Mouse (Mus musculus) left cerebral cortex, adult 6 months (tissue): ENCODE results near the gene A030005K14Rik. TPM values are rescaled to one million over a fixed set of nuclear protein-coding genes. Genes with fewer than 3 reads are reported as not detected.

Source experiments
- long read RNA-seq, 2 experiments: library from polyadenylated mRNA; unstranded; transcript quantifications; one replicate each; pipeline ENCODE4 v2.0.0; 2019 to 2020
- polyA plus RNA-seq: library from polyadenylated mRNA; unstranded; fragments of <200 nt; fragmentation: Nextera tagmentation; gene quantifications from 2 replicates; pipeline ENCODE4 v1.2.3, GENCODE M21; 2021

Gene A030005K14Rik
- not detected in 2 replicates for polyA plus RNA-seq
- long read RNA-seq, experiment 1, result 0 reads
- long read RNA-seq, experiment 2, result 0 reads

GRCm38 (mm10) chr1:83059278-83059677 lies at the start of gene A030005K14Rik:
TSS of gene A030005K14Rik (minus strand) at chr1:83059378.

DNA sequence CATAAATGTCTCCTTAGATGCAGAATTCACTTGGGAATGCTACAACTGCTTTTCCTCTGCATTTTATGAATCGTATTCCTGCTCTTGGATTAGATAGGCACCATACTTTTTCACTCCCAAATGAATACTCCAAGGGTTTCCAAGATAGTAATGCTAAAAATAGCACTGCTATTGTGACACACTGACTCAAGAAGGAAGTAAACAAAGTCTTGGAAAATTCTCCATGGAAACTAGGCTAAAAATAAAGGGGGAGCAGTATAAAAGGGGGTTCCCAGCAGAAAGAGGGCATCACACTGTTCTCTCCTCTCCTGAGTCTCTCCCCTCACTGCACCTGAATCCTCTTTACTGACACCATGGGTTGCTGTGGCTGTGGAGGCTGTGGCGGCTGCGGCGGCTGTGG lies 1.5 kb upstream of the A030005K14Rik start, which contains the start of gene Krtap28-13:
TSS of gene Krtap28-13 (plus strand) at position 288 of the 400 bp plus-strand sequence.

GRCm38 (mm10) chr1:83044882-83045427 lies 14.2 kb downstream of the A030005K14Rik start, which contains the start of gene Gm47969:
TSS of gene Gm47969 (plus strand) at chr1:83044932.

DNA sequence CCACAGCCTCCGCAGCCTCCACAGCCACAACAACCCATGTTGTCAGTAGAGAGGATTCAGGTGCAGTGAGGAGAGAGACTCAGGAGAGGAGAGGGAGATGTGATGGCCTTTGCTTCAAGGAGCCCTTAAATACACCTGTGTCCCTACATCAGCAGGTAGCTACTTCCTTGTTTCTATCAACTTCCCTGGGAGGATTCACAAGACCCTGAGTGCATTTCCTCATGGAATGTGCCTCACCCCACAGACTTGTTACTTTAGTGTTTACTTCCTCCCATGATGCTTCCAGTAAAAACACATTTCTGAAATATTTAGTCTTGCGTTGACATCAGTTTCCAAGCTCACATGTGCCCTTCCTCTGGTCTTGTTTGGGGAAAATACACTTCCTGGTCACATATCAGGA lies 16.8 kb downstream of the A030005K14Rik start, which contains the start of gene Krtap28-10:
TSS of gene Krtap28-10 (minus strand) at position 101 of the 400 bp plus-strand sequence.

DNA sequence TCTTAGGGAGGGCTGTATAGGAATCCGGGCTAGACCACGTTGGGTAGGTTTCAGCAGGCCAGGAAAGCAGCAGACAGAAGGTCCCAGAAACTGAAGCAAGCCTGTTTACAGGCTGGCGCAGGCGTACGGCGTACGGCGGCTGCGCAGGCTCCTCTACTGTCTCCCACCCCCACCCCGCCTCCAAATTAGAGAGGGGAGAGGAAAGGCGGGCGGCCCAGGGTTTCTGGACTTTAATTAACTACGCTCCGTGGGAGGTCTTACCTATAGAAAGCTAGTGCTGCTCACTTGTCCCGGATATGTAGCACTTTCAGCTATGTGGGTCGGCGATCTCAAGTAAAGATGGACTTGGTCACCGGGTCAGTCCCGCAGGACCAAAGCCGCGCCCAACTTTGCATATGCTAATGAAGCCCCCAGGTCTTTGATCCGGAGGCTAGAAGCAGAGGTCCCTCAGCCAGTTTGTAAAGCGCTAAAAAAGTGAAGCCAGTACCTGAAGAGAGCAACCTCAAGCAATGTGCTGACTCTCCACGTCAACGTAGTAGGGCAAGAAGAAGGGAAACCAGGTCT lies 21.0 kb downstream of the A030005K14Rik start, which contains the start of gene Slc19a3:
TSS of gene Slc19a3 (minus strand) at position 340 of the 564 bp plus-strand sequence.

Other genes with a start within 250 kb of the A030005K14Rik start
- gene Agfg1, start 219.9 kb downstream of the A030005K14Rik start, polyA plus RNA-seq, result 4.8 and 5.9 TPM in 2 replicates
- gene A030005L19Rik, start 146.1 kb downstream of the A030005K14Rik start, polyA plus RNA-seq, result not detected in 2 replicates
- not detected in 2 replicates for gene A030014E15Rik, start 134.5 kb downstream of the A030005K14Rik start, polyA plus RNA-seq
- not detected in 2 replicates for gene Gm6217, start 128.0 kb downstream of the A030005K14Rik start, polyA plus RNA-seq
- gene A030003K21Rik, start 116.0 kb downstream of the A030005K14Rik start, polyA plus RNA-seq, result not detected in 2 replicates
- not detected in 2 replicates for gene Gm7544, start 103.4 kb downstream of the A030005K14Rik start, polyA plus RNA-seq
- not detected in 2 replicates for gene Gm47955, start 99.1 kb downstream of the A030005K14Rik start, polyA plus RNA-seq
- not detected in 2 replicates for gene Gm47959, start 58.8 kb downstream of the A030005K14Rik start, polyA plus RNA-seq
- gene Slc19a3, start 20.9 kb downstream of the A030005K14Rik start, polyA plus RNA-seq, result 0.72 and 1.1 TPM in 2 replicates
- gene Krtap28-10, start 16.9 kb downstream of the A030005K14Rik start, polyA plus RNA-seq, result not detected in 2 replicates
- gene Gm47969, start 14.4 kb downstream of the A030005K14Rik start, polyA plus RNA-seq, result not detected in 2 replicates
- not detected in 2 replicates for gene Krtap28-13, start 1.6 kb upstream of the A030005K14Rik start, polyA plus RNA-seq
- gene Ccl20, start 57.4 kb upstream of the A030005K14Rik start, polyA plus RNA-seq, result not detected in 2 replicates
- gene Daw1, start 100.4 kb upstream of the A030005K14Rik start, polyA plus RNA-seq, result 0.20 and 0.23 TPM in 2 replicates